In genomic region chr5:76634012-76634411, GRCm38 (mm10) we compare ENCODE assay signal across 21 mouse cellular contexts. TPM values are rescaled to one million over a fixed set of nuclear protein-coding genes. Genes with fewer than 3 reads are reported as not detected.
DNase-seq lines count a peak whose midpoint lies in the region; ATAC-seq lines count a peak whose summit lies in the region.
"Had no signal": no experiment of that assay in that cellular context is flagged by ENCODE, and none has a peak within 500 bp of the region (broad histone marks: within the 10 kb centered on the region; RNA-seq: fewer than 3 reads in every experiment).

No protein-coding gene starts in this region.

- H3K9me3 ChIP-seq in kidney, embryonic 16.5 days (ENCODE audit: low read length) = 0 out of 2 replicates have a peak, but pooled peaks cover 5% of the 10 kb centered on the region
- H3K9me3 ChIP-seq in embryonic facial prominence, embryonic 10.5 days = peaks cover 2% of the 10 kb centered on the region; the same call in 1 of the 2 replicates
- H3K9me3 ChIP-seq: embryonic facial prominence, embryonic 12.5 days; forebrain, embryonic 15.5 days; G1E; heart, embryonic 10.5 days; hindbrain, embryonic 13.5 days had no signal

- H3K27ac ChIP-seq in kidney, embryonic 16.5 days (ENCODE audit: low read length) = no peak overlapping the region
- no peak overlapping the region for H3K27ac ChIP-seq in embryonic facial prominence, embryonic 10.5 days (replicated peaks)
- H3K27ac ChIP-seq: embryonic facial prominence, embryonic 12.5 days; forebrain, embryonic 15.5 days; heart, embryonic 10.5 days; hindbrain, embryonic 13.5 days; hindbrain, postnatal 0 days had no signal

- intact Hi-C loops in heart, postnatal 25 days (cut with DNase I) = no loop called here

- WGBS in kidney, embryonic 16.5 days = 57% methylated on average over 10 of the region's 10 CpGs
- 66% methylated on average over 10 of the region's 10 CpGs for WGBS in embryonic facial prominence, embryonic 10.5 days

- no peak overlapping the region for H3K4me2 ChIP-seq in kidney, embryonic 16.5 days (replicated peaks; ENCODE audit: low read depth, low read length)
- H3K4me2 ChIP-seq: embryonic facial prominence, embryonic 12.5 days; forebrain, embryonic 15.5 days; hindbrain, embryonic 13.5 days had no signal

- no peak for ATAC-seq in kidney, embryonic 16.5 days (ENCODE audit: low FRiP score, low TSS enrichment)
- ATAC-seq: CD4-positive, CD25-positive, alpha-beta regulatory T cell, adult 4 months; forebrain, embryonic 15.5 days; hindbrain, postnatal 0 days had no signal

- no peaks in the 10 kb centered on the region for H3K27me3 ChIP-seq in kidney, embryonic 16.5 days (ENCODE audit: insufficient read depth, low read length)
- no peaks in the 10 kb centered on the region for H3K27me3 ChIP-seq in embryonic facial prominence, embryonic 10.5 days (replicated peaks; ENCODE audit: low read depth, poor library complexity, severe bottlenecking)
- H3K27me3 ChIP-seq: embryonic facial prominence, embryonic 12.5 days; forebrain, embryonic 15.5 days; hindbrain, embryonic 13.5 days had no signal

- H3K9ac ChIP-seq in kidney, embryonic 16.5 days (replicated peaks; ENCODE audit: low read length) = no peak overlapping the region
- H3K9ac ChIP-seq: embryonic facial prominence, embryonic 12.5 days; forebrain, embryonic 15.5 days; hindbrain, embryonic 13.5 days had no signal

- peak; percentile 10 for DNase-seq in adrenal gland, adult 2 months
- DNase-seq in adrenal gland, postnatal 10 days = no peak
- DNase-seq in heart, adult 11 months = peak; percentile 70
- no peak for DNase-seq in heart, postnatal 25 days (ENCODE audit: low spot score)
- DNase-seq in kidney, postnatal 10 days = peak; percentile 39
- peak; percentile 50 for DNase-seq in embryonic facial prominence, embryonic 10.5 days (ENCODE audit: low spot score)
- DNase-seq: adrenal gland, postnatal 25 days; B cell, adult 2 months; cerebellum, adult 2 months; cerebellum, postnatal 10 days; gastrocnemius, postnatal 36 days; heart, adult 18-20 months; heart, postnatal 10 days had no signal

- no peaks in the 10 kb centered on the region for H3K4me1 ChIP-seq in kidney, embryonic 16.5 days (ENCODE audit: insufficient read depth, low read length)
- H3K4me1 ChIP-seq in embryonic facial prominence, embryonic 10.5 days = no peaks in the 10 kb centered on the region
- H3K4me1 ChIP-seq: embryonic facial prominence, embryonic 12.5 days; forebrain, embryonic 15.5 days; heart, embryonic 10.5 days; hindbrain, embryonic 13.5 days had no signal

- no peak overlapping the region for H3K4me3 ChIP-seq in kidney, embryonic 16.5 days (ENCODE audit: low read length)
- H3K4me3 ChIP-seq in embryonic facial prominence, embryonic 10.5 days = no peak overlapping the region
- H3K4me3 ChIP-seq: embryonic facial prominence, embryonic 12.5 days; forebrain, embryonic 15.5 days; heart, embryonic 10.5 days; hindbrain, embryonic 13.5 days had no signal

- H3K36me3 ChIP-seq in kidney, embryonic 16.5 days (ENCODE audit: insufficient read depth, low read length) = peaks cover 37% of the 10 kb centered on the region
- H3K36me3 ChIP-seq in embryonic facial prominence, embryonic 10.5 days (replicated peaks) = peaks cover 91% of the 10 kb centered on the region

RNA-seq across cellular contexts. Expression of gene C530008M17Rik, which starts 22.3 kb away (rescaled TPM):
- 10 to 100 TPM in 1 of 2 experiments, 1 to 10 TPM in 1; 6.3 to 16.4 TPM for total RNA-seq in adrenal gland, adult 2 months (2021)
- 3.7 and 14.1 TPM in 2 replicates for polyA plus RNA-seq in adrenal gland, adult 2 months (2012; rRNA removed)
- 10 to 100 TPM in 1 of 2 experiments, 1 to 10 TPM in 1; 7.5 to 10.4 TPM for total RNA-seq in adrenal gland, postnatal 10 days (2021)
- 1 to 10 TPM; 2.2 to 2.3 TPM for total RNA-seq in heart, postnatal 25 days (2021)
- polyA plus RNA-seq in kidney, embryonic 16.5 days (2015; fragmentation: Nextera tagmentation; extraction: Ambion mirVana) = 11.7 and 13.8 TPM in 2 replicates
- polyA plus RNA-seq in embryonic facial prominence, embryonic 10.5 days (2016; fragmentation: Nextera tagmentation; extraction: Ambion mirVana) = 32.7 and 33.4 TPM in 2 replicates

RNA-seq across cellular contexts. Expression of gene Cep135, which starts 45.5 kb away (rescaled TPM):
- total RNA-seq in adrenal gland, adult 2 months (2021) = 1 to 10 TPM; 3.8 to 4.9 TPM
- 0.46 and 0.53 TPM in 2 replicates for polyA plus RNA-seq in adrenal gland, adult 2 months (2012; rRNA removed)
- total RNA-seq in adrenal gland, postnatal 10 days (2021) = 1 to 10 TPM; 5.7 to 6.8 TPM
- total RNA-seq in heart, postnatal 25 days (2021) = 1 to 10 TPM; 3.0 to 3.5 TPM
- polyA plus RNA-seq in kidney, embryonic 16.5 days (2015; fragmentation: Nextera tagmentation; extraction: Ambion mirVana) = 6.4 and 7.3 TPM in 2 replicates
- 10.3 and 12.1 TPM in 2 replicates for polyA plus RNA-seq in embryonic facial prominence, embryonic 10.5 days (2016; fragmentation: Nextera tagmentation; extraction: Ambion mirVana)

Comparison
In these comparisons a context has a peak if more than half of its experiments do, and no peak if none do; other contexts are left out.
1. DNase-seq: peak in adrenal gland, adult 2 months (single experiment), heart, adult 11 months (single experiment), kidney, postnatal 10 days (single experiment) and embryonic facial prominence, embryonic 10.5 days (single experiment); none in adrenal gland, postnatal 10 days (single experiment) and heart, postnatal 25 days (single experiment).